Mouse (Mus musculus) adrenal gland (tissue): ENCODE measurements around the gene H60b.
"Not testable (repeated sequence)": the region's sequence is repeated elsewhere in the genome, so short reads cannot be mapped to it uniquely, and the experiment has no call there.

Source experiments
- intact Hi-C: fragments of 180-260 bp; cut with DNase I; formaldehyde crosslinking; loops from one replicate; pipeline ENCODE4 v1.15.1; 2025

Gene H60b

GRCm38 (mm10) chr10:22272914-22273683 lies 114.7 kb downstream of the H60b start:
- intact Hi-C loops: not testable (repeated sequence)

GRCm38 (mm10) chr10:22273684-22274305 lies 115.4 kb downstream of the H60b start:
- intact Hi-C loops: no loop called here

GRCm38 (mm10) chr10:22274445-22275057 lies 116.2 kb downstream of the H60b start:
- intact Hi-C loops: no loop called here

- intact Hi-C loops: not testable (repeated sequence)
These were observed 120.1 kb downstream of the H60b start for GRCm38 (mm10) chr10:22278468-22278867.

- intact Hi-C loops: no loop called here
These were observed 124.4 kb downstream of the H60b start for GRCm38 (mm10) chr10:22282816-22283215.

GRCm38 (mm10) chr10:22295676-22296075 lies 137.3 kb downstream of the H60b start:
- intact Hi-C loops: no loop called here

- intact Hi-C loops: no loop called here
These were observed 138.8 kb downstream of the H60b start for GRCm38 (mm10) chr10:22297033-22297762.

- intact Hi-C loops: no loop called here
These were observed 139.5 kb downstream of the H60b start for GRCm38 (mm10) chr10:22297766-22298461.

- intact Hi-C loops: no loop called here
These were observed 140.9 kb downstream of the H60b start for GRCm38 (mm10) chr10:22299324-22299723.

- intact Hi-C loops: no loop called here
These were observed 143.3 kb downstream of the H60b start for GRCm38 (mm10) chr10:22301641-22302040.

- intact Hi-C loops: no loop called here
These were observed 144.1 kb downstream of the H60b start for GRCm38 (mm10) chr10:22302344-22303057.

- intact Hi-C loops: no loop called here
These were observed 145.3 kb downstream of the H60b start for GRCm38 (mm10) chr10:22303736-22304135.

- intact Hi-C loops: no loop called here
These were observed 147.4 kb downstream of the H60b start for GRCm38 (mm10) chr10:22305801-22306200.

GRCm38 (mm10) chr10:22306452-22306851 lies 148.1 kb downstream of the H60b start:
- intact Hi-C loops: no loop called here

GRCm38 (mm10) chr10:22308221-22308620 lies 149.8 kb downstream of the H60b start:
- intact Hi-C loops: no loop called here

GRCm38 (mm10) chr10:22322858-22323257 lies 164.5 kb downstream of the H60b start:
- intact Hi-C loops: no loop called here
